Mouse (Mus musculus) frontal cortex, adult 2 months (tissue): Measurements from ENCODE around the gene Igsf11. TPM values are rescaled to one million over a fixed set of nuclear protein-coding genes. Genes with fewer than 3 reads are reported as not detected.
"Not testable (repeated sequence)": the region's sequence is repeated elsewhere in the genome, so short reads cannot be mapped to it uniquely, and the experiment has no call there.

Experiments used
- DNase-seq, 2 experiments: peaks; one replicate each; pipeline ENCODE4 v3.0.0; 2022; ENCODE audit warnings: low spot score in 1 of 2; ENCODE audit errors: extremely low spot score in 1 of 2
- polyA plus RNA-seq: library from polyadenylated mRNA; depleted of rRNA; stranded (reverse); fragments of >200 nt; gene quantifications from 2 replicates; pipeline ENCODE4 v1.2.3, GENCODE M21; 2012

The Igsf11 gene
- polyA plus RNA-seq, 1 experiment: 37.4 TPM

- no peak for DNase-seq
Observed at GRCm38 (mm10) chr16:38980546-38980945, 88.1 kb downstream of the Igsf11 start.

DNA sequence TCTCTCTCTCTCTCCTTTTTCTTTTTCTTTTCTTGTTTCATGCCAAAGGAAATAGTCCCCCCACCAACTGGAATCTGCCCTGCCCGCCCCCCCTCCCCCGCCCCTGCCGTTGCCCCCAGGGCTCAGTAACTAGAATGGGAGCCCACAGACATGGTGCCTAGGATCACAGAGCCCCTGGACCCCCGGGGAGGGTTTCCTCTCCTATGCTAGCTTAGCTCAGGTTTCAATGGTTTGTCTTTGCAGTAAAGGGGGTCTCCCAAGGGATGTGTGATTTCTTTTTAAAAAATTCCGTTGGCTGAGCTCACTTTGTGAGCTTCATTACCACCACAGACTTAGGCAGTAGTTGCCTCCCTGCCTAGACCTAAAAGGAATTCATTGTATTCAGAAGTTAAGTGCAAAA is 89.6 kb downstream of the Igsf11 start:
- DNase-seq: no peak

- no peak for DNase-seq
Observed at GRCm38 (mm10) chr16:38982508-38983236, 90.2 kb downstream of the Igsf11 start.

- DNase-seq: not testable (repeated sequence)
Observed at GRCm38 (mm10) chr16:38983850-38984249, 91.4 kb downstream of the Igsf11 start.

DNA sequence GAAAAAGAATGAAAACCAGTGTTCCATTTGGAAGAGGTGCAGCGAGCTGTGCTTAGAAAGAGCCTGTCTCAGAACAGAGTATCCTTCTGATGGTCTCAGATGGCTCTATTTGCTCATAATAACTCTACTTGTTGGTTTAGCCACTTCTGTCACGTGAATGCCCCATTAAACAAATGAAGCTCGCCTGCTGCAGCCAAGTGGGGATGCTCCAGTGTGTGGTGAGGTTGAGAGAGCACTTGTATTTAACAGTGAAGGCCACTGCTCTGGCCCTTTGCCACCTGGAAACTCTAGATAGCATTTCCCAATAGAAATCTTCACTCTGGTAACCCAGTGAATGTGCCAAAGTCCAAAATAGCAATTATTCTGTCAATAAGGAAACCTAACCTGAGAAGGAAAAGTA is 92.9 kb downstream of the Igsf11 start:
- peak in 1 of 2 experiments; percentile 44 for DNase-seq

DNA sequence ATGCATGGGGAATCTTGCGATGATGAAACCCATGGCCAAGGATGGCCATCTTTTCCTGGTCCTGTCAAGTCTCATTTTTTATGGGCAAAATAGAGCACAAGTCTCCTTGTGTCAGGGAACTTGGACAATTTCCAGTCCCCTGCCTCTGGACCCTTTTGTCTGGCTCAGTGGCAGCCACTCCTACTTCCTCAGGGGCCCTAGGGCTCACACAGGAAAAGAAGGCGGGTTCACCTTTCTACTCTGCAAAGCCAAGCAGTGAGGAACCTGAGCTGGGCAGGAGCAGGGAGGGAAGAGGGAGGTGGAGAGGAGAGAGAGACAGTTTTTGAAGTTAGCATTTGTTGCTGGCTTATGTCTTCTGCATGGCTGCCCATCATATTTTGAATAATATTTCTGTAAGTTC is 93.9 kb downstream of the Igsf11 start:
- DNase-seq: no peak

- DNase-seq: no peak
Observed at GRCm38 (mm10) chr16:38993711-38994110, 101.2 kb downstream of the Igsf11 start.

GRCm38 (mm10) chr16:38998496-38999258 is 106.2 kb downstream of the Igsf11 start:
- no peak for DNase-seq

- no peak for DNase-seq
Observed at GRCm38 (mm10) chr16:38999298-38999697, 106.8 kb downstream of the Igsf11 start.

DNA sequence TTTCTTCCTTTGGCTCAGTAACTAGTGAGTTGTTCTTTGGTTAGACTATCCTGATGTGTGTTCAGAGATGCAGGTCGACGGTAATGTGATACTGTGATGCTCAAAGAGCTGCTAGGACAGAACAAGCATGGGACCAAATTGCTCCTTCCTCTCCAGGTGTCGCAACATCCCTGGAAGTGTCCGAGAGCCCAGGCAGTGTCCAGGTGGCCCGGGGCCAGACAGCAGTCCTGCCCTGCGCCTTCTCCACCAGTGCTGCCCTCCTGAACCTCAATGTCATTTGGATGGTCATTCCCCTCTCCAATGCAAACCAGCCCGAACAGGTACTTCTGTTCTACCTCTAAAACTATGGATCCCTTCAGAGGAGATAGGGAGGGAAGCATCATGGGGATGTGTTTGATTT is 114.5 kb downstream of the Igsf11 start:
- DNase-seq: no peak

DNA sequence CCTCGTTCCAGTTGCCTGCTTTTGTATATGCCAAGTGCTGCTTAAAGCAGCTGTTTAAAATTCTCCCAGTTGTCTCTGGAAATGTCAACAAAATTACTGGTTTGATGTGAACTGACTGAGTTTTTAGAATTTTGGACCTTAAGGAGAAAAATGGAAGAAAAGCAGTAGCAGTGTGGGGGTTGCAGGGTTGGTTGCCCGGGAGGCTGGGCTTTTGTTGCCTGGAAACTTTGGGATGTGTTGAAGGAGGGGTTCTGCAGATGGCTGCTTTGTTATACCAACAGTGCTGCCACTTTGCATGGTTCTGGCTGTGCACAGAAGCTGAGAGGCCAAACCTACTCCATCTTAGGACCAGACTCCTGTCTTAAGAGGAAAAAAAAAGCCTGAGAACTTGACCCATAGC is 127.0 kb downstream of the Igsf11 start:
- DNase-seq: no peak

- DNase-seq: no peak
Observed at GRCm38 (mm10) chr16:39025989-39026736, 133.7 kb downstream of the Igsf11 start.

DNA sequence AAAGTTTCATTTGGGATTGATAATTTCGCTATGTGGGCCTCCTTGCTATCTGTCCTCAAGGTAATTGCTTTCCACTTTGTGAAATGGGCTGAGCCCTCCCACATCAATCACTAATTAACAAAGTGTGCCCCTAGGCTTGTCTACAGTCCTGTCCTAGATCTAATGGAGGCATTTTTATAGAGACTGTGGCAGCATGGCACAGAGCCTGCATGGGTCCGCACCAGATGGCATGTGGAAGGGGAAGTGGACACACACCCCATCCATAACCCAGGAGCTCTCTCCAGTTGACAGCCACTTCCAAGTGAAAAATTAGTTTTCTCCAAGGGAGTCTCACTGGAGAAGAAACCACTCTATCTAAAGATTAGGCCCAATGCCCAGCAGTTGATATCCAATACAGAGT is 138.9 kb downstream of the Igsf11 start:
- no peak for DNase-seq

DNA sequence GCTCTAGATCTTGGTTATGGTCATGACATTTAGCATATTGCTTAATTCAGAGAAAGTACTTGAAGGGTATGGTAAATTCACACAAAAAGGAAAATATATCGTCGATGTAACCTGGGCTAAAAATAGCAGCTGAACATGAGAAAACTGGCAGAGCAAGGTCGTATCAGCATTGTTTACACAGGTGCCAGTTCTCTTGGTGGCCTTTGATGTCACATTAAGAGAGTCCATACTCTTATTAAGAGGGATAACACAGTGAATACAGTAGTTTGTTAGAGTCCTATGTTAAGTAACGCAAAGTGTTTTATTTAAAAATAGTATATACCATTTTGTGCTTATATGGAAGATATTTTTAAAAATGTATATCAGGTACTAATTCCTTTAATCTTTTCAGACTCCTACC is 144.8 kb downstream of the Igsf11 start:
- no peak for DNase-seq

DNA sequence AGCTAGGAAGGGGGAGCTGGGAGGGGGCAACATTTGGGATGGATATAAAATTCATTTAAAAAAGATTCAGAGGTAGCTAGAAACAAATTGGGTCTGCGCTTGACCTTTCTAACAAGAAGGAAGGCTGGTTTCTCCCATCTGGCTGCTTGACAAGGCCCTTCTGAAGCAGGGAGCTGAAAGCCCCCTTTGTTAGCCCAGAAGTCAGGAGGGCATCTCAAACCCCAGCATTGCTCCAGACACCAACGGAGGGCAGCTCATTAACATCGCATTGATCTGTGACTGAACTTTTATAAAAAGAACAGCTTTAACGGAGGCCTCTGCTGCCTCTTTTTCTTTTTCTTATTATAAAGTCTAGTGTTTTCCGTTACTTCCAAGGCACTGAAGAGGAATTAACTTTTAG is 151.9 kb downstream of the Igsf11 start:
- DNase-seq: no peak

GRCm38 (mm10) chr16:39048889-39049288 is 156.4 kb downstream of the Igsf11 start:
- DNase-seq: peak; percentile 23 to 73

- DNase-seq: peak; percentile 25 to 95
Observed at GRCm38 (mm10) chr16:39052971-39053370, 160.5 kb downstream of the Igsf11 start.

DNA sequence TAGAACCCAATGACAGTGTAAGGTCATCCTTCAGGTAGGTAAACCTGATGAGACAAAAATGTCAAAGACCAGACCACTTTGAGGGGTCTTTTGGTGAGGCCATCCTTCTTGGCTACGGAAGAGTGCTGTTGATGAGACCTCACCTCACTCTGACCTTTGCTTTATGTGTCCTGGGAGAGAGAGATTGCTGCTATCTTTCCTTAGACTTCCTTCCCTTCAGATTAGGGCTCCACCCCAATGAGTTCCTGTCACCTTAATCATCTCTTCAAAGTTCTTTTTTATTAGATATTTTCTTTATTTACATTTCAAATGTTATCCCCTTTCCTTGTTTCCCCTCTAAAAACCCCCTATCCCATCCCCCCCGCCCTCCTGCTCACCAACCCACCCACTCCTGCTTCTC is 161.3 kb downstream of the Igsf11 start:
- DNase-seq: no peak

- peak in 1 of 2 experiments; percentile 84 for DNase-seq
Observed at GRCm38 (mm10) chr16:39056061-39056460, 163.6 kb downstream of the Igsf11 start.

DNA sequence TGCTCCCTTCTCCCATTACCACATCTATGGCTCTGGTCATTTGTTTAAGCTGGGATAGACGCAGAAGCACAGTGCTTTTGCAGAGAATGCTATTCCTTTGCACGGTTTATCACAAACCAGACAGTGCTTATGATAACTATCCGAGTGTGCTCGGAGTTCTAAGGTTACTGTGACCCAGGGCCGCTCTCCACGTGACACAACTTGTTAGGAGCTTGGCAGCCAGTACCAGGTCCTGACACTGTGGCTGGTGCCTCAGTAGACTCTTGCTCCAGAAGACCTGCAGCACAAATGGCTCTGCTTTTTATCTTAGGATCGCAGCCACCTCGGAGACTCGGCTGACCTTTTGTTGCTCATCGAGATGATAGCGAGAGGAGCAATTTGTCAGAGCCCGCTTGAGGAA is 164.5 kb downstream of the Igsf11 start:
- no peak for DNase-seq

- DNase-seq: no peak
Observed at GRCm38 (mm10) chr16:39058869-39059268, 166.4 kb downstream of the Igsf11 start.
